In genomic region chr17:83630787-83631678, GRCm38 (mm10) we compare ENCODE assay signal across 8 mouse cellular contexts. TPM values are rescaled to one million over a fixed set of nuclear protein-coding genes. Genes with fewer than 3 reads are reported as not detected.
DNase-seq lines count a peak whose midpoint lies in the region; ATAC-seq and TF ChIP-seq lines count a peak whose summit lies in the region.

No protein-coding gene starts in this region.

- H3K9me3 ChIP-seq in kidney, embryonic 14.5 days (ENCODE audit: control insufficient read depth, low read length), result no peaks in the 10 kb centered on the region
- H3K9me3 ChIP-seq in neural tube, embryonic 15.5 days (replicated peaks), result no peaks in the 10 kb centered on the region

- no peaks in the 10 kb centered on the region for H3K36me3 ChIP-seq in kidney, embryonic 14.5 days (ENCODE audit: control insufficient read depth, insufficient read depth, low read length)
- no peaks in the 10 kb centered on the region for H3K36me3 ChIP-seq in neural tube, embryonic 15.5 days

- TF ChIP-seq POLR2A in lung, adult 2 months (IDR thresholded peaks at IDR 0.05; ENCODE audit: borderline replicate concordance, extremely low read depth, low read depth, low read length), result no peak

- peaks cover 15% of the 10 kb centered on the region for H3K4me1 ChIP-seq in kidney, embryonic 14.5 days (ENCODE audit: control insufficient read depth, insufficient read depth, low read length)
- no peaks in the 10 kb centered on the region for H3K4me1 ChIP-seq in lung, adult 2 months (ENCODE audit: control insufficient read depth, insufficient read depth, low read length)
- peaks cover 31% of the 10 kb centered on the region for H3K4me1 ChIP-seq in neural tube, embryonic 15.5 days

- H3K9ac ChIP-seq in kidney, embryonic 14.5 days (ENCODE audit: low read depth, low read length), result peak overlapping the region; percentile 56
- peak overlapping the region; percentile 49; the same call in 1 of the 2 replicates for H3K9ac ChIP-seq in neural tube, embryonic 15.5 days (replicated peaks)

- DNase-seq in cerebellum, postnatal 10 days, result peak; percentile 28 to 29
- DNase-seq in cerebellum, postnatal 36 days, result no peak
- DNase-seq in adrenal gland, postnatal 10 days, result peak; percentile 65
- DNase-seq in lung, adult 2 months, result peak; percentile 23
- peak; percentile 54 for DNase-seq in thymus, postnatal 0 days (ENCODE audit: low spot score)

- WGBS in kidney, embryonic 14.5 days, result 4% methylated on average over 99 of the region's 109 CpGs
- 3% methylated on average over 109 of the region's 109 CpGs for WGBS in lung, adult 2 months
- WGBS in neural tube, embryonic 15.5 days, result 2% methylated on average over 105 of the region's 109 CpGs

- peak; percentile 49 for ATAC-seq in granulocyte monocyte progenitor cell, adult 5-6 weeks (replicated peaks; ENCODE audit: poor library complexity, severe bottlenecking)
- peak; percentile 59 for ATAC-seq in kidney, embryonic 14.5 days (ENCODE audit: low FRiP score, low TSS enrichment)
- peak; percentile 32; the same call in 1 of the 2 replicates for ATAC-seq in neural tube, embryonic 15.5 days (ENCODE audit: low FRiP score)

- no peak overlapping the region for H3K27ac ChIP-seq in kidney, embryonic 14.5 days (ENCODE audit: low read depth, low read length)
- H3K27ac ChIP-seq in neural tube, embryonic 15.5 days (replicated peaks), result no peak overlapping the region

- no peak for TF ChIP-seq CTCF in lung, adult 2 months (IDR thresholded peaks at IDR 0.05; ENCODE audit: insufficient read depth, low read length)

- peaks cover 51% of the 10 kb centered on the region for H3K27me3 ChIP-seq in kidney, embryonic 14.5 days (ENCODE audit: control insufficient read depth, insufficient read depth, low read length)
- peaks cover 52% of the 10 kb centered on the region for H3K27me3 ChIP-seq in neural tube, embryonic 15.5 days (replicated peaks)

- peak overlapping the region; percentile 60 for H3K4me3 ChIP-seq in kidney, embryonic 14.5 days (ENCODE audit: low read length)
- peak overlapping the region; percentile 29 for H3K4me3 ChIP-seq in lung, adult 2 months (replicated peaks; ENCODE audit: extremely low read depth, low read depth, low read length)
- H3K4me3 ChIP-seq in neural tube, embryonic 15.5 days (replicated peaks), result peak overlapping the region; percentile 53

- H3K4me2 ChIP-seq in kidney, embryonic 14.5 days (replicated peaks; ENCODE audit: low read depth, low read length), result peak overlapping the region; percentile 95
- peak overlapping the region; percentile 88 for H3K4me2 ChIP-seq in neural tube, embryonic 15.5 days

RNA-seq across cellular contexts. Expression of gene Kcng3, which starts 0.7 kb away (rescaled TPM):
- 10 to 100 TPM in 1 of 2 experiments, 1 to 10 TPM in 1; 6.5 to 11.6 TPM for total RNA-seq in adrenal gland, postnatal 10 days (2021)
- total RNA-seq in granulocyte monocyte progenitor cell, adult 5-6 weeks (2014; fragmentation: Nextera tagmentation), result not detected in 2 replicates
- not detected in 2 replicates for total RNA-seq in granulocyte monocyte progenitor cell, adult 5-6 weeks (2017)
- polyA plus RNA-seq in kidney, embryonic 14.5 days (2014; fragmentation: Nextera tagmentation; extraction: Ambion mirVana), result not detected in 2 replicates
- 0.03 and 0.05 TPM in 2 replicates for polyA plus RNA-seq in lung, adult 2 months (2012; rRNA removed)
- 0.05 and 0.09 TPM in 2 replicates for polyA plus RNA-seq in neural tube, embryonic 15.5 days (2015; fragmentation: Nextera tagmentation; extraction: Ambion mirVana)
- polyA plus RNA-seq in thymus, postnatal 0 days (2015; fragmentation: Nextera tagmentation; extraction: Ambion mirVana), result 0.06 TPM in 1 of 2 replicates, not detected in the other

Comparison
In these comparisons a context has a peak if more than half of its experiments do, and no peak if none do; other contexts are left out.
1. DNase-seq: peak in cerebellum, postnatal 10 days (2 of 2), adrenal gland, postnatal 10 days (single experiment), lung, adult 2 months (single experiment) and thymus, postnatal 0 days (single experiment); none in cerebellum, postnatal 36 days (0 of 2).
2. Peak in every context shown above with its lines, with median percentiles within 50 percentile points of each other: ATAC-seq and H3K4me3 ChIP-seq.